Mouse (Mus musculus): ENCODE data around the gene Tceanc2.

DNA sequence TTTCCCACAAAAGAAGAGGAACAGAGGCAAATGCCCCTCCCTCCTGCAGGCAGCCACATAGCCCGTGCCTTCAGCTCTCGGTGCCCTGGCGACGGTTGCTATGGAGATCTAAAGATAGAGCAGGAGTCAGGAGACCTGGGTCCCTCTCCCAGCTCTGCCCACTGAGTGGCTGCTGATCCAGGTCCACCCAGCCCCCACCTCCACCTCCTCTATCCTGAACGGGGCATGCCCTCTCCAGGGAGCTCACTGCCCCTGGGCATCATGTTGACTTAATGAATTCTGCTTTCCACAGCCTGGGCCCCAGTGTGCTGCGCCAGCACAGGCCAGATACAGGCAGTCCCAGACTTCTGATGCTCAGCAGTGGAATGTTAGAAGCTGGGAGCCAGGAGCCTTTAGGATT lies 94.1 kb downstream of the Tceanc2 start:
- TF ChIP-seq CTCF (IDR thresholded peaks at IDR 0.05; ENCODE audit: control insufficient read depth, insufficient read depth, insufficient read length) (no peak), MAX (IDR thresholded peaks at IDR 0.05) (no peak), FOSL1 (IDR thresholded peaks at IDR 0.05; ENCODE audit: insufficient read depth, low read length, poor library complexity, severe bottlenecking) (no peak), CEBPB (IDR thresholded peaks at IDR 0.05; ENCODE audit: low read depth) (no peak), USF1 (IDR thresholded peaks at IDR 0.05; ENCODE audit: low read depth) (no peak), MYOD1 (IDR thresholded peaks at IDR 0.05; ENCODE audit: control insufficient read depth, insufficient read length, low read depth) (no peak)
